Comparison of ENCODE assay signal across 8 mouse cellular contexts in genomic region chr6:119848696-119849347, GRCm38 (mm10). TPM values are rescaled to one million over a fixed set of nuclear protein-coding genes. Genes with fewer than 3 reads are reported as not detected.
DNase-seq lines count a peak whose midpoint lies in the region; ATAC-seq and TF ChIP-seq lines count a peak whose summit lies in the region.

No protein-coding gene starts in this region.

- peak overlapping the region; percentile 99 for H3K4me3 ChIP-seq in lung, embryonic 15.5 days
- peak overlapping the region; percentile 82 for H3K4me3 ChIP-seq in embryonic facial prominence, embryonic 13.5 days
- peak overlapping the region; percentile 80 for H3K4me3 ChIP-seq in limb, embryonic 11.5 days (ENCODE audit: low read depth, low read length)
- H3K4me3 ChIP-seq in olfactory bulb, adult 2 months (ENCODE audit: insufficient read depth, low read depth, low read length) = peak overlapping the region; percentile 72

- WGBS in lung, embryonic 15.5 days = 17% methylated on average over 13 of the region's 13 CpGs
- 24% methylated on average over 13 of the region's 13 CpGs for WGBS in embryonic facial prominence, embryonic 13.5 days
- 25% methylated on average over 13 of the region's 13 CpGs for WGBS in limb, embryonic 11.5 days
- 10% methylated on average over 13 of the region's 13 CpGs for WGBS in olfactory bulb, adult 2 months

- H3K9me3 ChIP-seq in lung, embryonic 15.5 days = no peaks in the 10 kb centered on the region
- H3K9me3 ChIP-seq in embryonic facial prominence, embryonic 13.5 days = no peaks in the 10 kb centered on the region
- no peaks in the 10 kb centered on the region for H3K9me3 ChIP-seq in limb, embryonic 11.5 days (ENCODE audit: control insufficient read depth, low read length)

- no peaks in the 10 kb centered on the region for H3K36me3 ChIP-seq in lung, embryonic 15.5 days
- no peaks in the 10 kb centered on the region for H3K36me3 ChIP-seq in embryonic facial prominence, embryonic 13.5 days
- H3K36me3 ChIP-seq in limb, embryonic 11.5 days (ENCODE audit: control insufficient read depth, insufficient read depth, low read length) = no peaks in the 10 kb centered on the region

- peak overlapping the region; percentile 97 for H3K27ac ChIP-seq in lung, embryonic 15.5 days
- peak overlapping the region; percentile 97 for H3K27ac ChIP-seq in embryonic facial prominence, embryonic 13.5 days
- peak overlapping the region; percentile 92 for H3K27ac ChIP-seq in limb, embryonic 11.5 days (replicated peaks; ENCODE audit: low read depth, low read length)
- no peak overlapping the region for H3K27ac ChIP-seq in olfactory bulb, adult 2 months (ENCODE audit: insufficient read depth, low read depth, low read length)

- no peaks in the 10 kb centered on the region for H3K27me3 ChIP-seq in lung, embryonic 15.5 days
- no peaks in the 10 kb centered on the region for H3K27me3 ChIP-seq in embryonic facial prominence, embryonic 13.5 days
- no peaks in the 10 kb centered on the region for H3K27me3 ChIP-seq in limb, embryonic 11.5 days (ENCODE audit: control insufficient read depth, insufficient read depth, low read length)

- peak overlapping the region; percentile 54 for H3K9ac ChIP-seq in lung, embryonic 15.5 days
- H3K9ac ChIP-seq in embryonic facial prominence, embryonic 13.5 days = peak overlapping the region; percentile 89
- H3K9ac ChIP-seq in limb, embryonic 11.5 days (ENCODE audit: low read length) = peak overlapping the region; percentile 88

- no peak; the same call in 1 of the 2 replicates for ATAC-seq in lung, embryonic 15.5 days (ENCODE audit: borderline replicate concordance, extremely low read depth, low FRiP score, low TSS enrichment)
- ATAC-seq in embryonic facial prominence, embryonic 13.5 days (ENCODE audit: insufficient number of reproducible peaks, insufficient read depth, low FRiP score, low TSS enrichment, low read depth) = peak; percentile 32
- ATAC-seq in limb, embryonic 11.5 days (ENCODE audit: insufficient number of reproducible peaks, low FRiP score, low TSS enrichment, low read depth) = no peak

- peak overlapping the region; percentile 77 for H3K4me2 ChIP-seq in lung, embryonic 15.5 days
- peak overlapping the region; percentile 68 for H3K4me2 ChIP-seq in embryonic facial prominence, embryonic 13.5 days
- H3K4me2 ChIP-seq in limb, embryonic 11.5 days (ENCODE audit: low read depth, severe bottlenecking) = peak overlapping the region; percentile 66

- no peak for TF ChIP-seq POLR2A in olfactory bulb, adult 2 months (IDR thresholded peaks at IDR 0.05; ENCODE audit: insufficient read depth, low read depth, low read length)

- no peak for DNase-seq in lung, postnatal 10 days
- no peak for DNase-seq in limb, embryonic 11.5 days (ENCODE audit: low spot score)
- DNase-seq in left cerebral cortex, adult 11 months (ENCODE audit: low spot score) = no peak
- DNase-seq in right cerebral cortex, postnatal 4 days = no peak
- no peak for DNase-seq in adrenal gland, postnatal 36 days

- H3K4me1 ChIP-seq in lung, embryonic 15.5 days = peaks cover 15% of the 10 kb centered on the region
- H3K4me1 ChIP-seq in embryonic facial prominence, embryonic 13.5 days = peaks cover 19% of the 10 kb centered on the region
- H3K4me1 ChIP-seq in limb, embryonic 11.5 days (ENCODE audit: control insufficient read depth, insufficient read depth, low read length) = no peaks in the 10 kb centered on the region; the same call in 1 of the 2 replicates
- no peaks in the 10 kb centered on the region for H3K4me1 ChIP-seq in olfactory bulb, adult 2 months (ENCODE audit: control insufficient read depth, insufficient read depth, low read length)

- no peak for TF ChIP-seq CTCF in olfactory bulb, adult 2 months (IDR thresholded peaks at IDR 0.05; ENCODE audit: insufficient read depth, low read depth, low read length)

RNA-seq across cellular contexts. Expression of gene Erc1, which starts 0.9 kb away (rescaled TPM):
- 18.1 and 19.6 TPM in 2 replicates for polyA plus RNA-seq in lung, embryonic 15.5 days (2015; fragmentation: Nextera tagmentation; extraction: Ambion mirVana)
- 27.6 and 27.8 TPM in 2 replicates for polyA plus RNA-seq in embryonic facial prominence, embryonic 13.5 days (2015; fragmentation: Nextera tagmentation; extraction: Ambion mirVana)
- polyA plus RNA-seq in limb, embryonic 11.5 days (2014; fragmentation: Nextera tagmentation; extraction: Ambion mirVana) = 32.5 and 35.4 TPM in 2 replicates
- not detected in 2 replicates for polyA plus RNA-seq in olfactory bulb, adult 2 months (2012; ENCODE audit: insufficient read depth, insufficient read length, low replicate concordance, missing spikeins)
- total RNA-seq in adrenal gland, postnatal 36 days (2021) = 10 to 100 TPM; 18.6 to 19.2 TPM

RNA-seq across cellular contexts. Expression of gene Rad52, which starts 53.7 kb away (rescaled TPM):
- 20.5 and 21.5 TPM in 2 replicates for polyA plus RNA-seq in lung, embryonic 15.5 days (2015; fragmentation: Nextera tagmentation; extraction: Ambion mirVana)
- polyA plus RNA-seq in embryonic facial prominence, embryonic 13.5 days (2015; fragmentation: Nextera tagmentation; extraction: Ambion mirVana) = 27.9 and 32.7 TPM in 2 replicates
- 24.2 and 30.3 TPM in 2 replicates for polyA plus RNA-seq in limb, embryonic 11.5 days (2014; fragmentation: Nextera tagmentation; extraction: Ambion mirVana)
- not detected in 2 replicates for polyA plus RNA-seq in olfactory bulb, adult 2 months (2012; ENCODE audit: insufficient read depth, insufficient read length, low replicate concordance, missing spikeins)
- 10 to 100 TPM; 12.8 to 19.8 TPM for total RNA-seq in adrenal gland, postnatal 36 days (2021)

Comparison
In these comparisons a context has a peak if more than half of its experiments do, and no peak if none do; other contexts are left out.
1. RNA of gene Rad52, which starts 53.7 kb away (polyA plus RNA-seq): 27.9 to 32.7 TPM in embryonic facial prominence, embryonic 13.5 days, 24.2 to 30.3 TPM in limb, embryonic 11.5 days and 20.5 to 21.5 TPM in lung, embryonic 15.5 days; not detected in olfactory bulb, adult 2 months; every median in the first group is over 10 times any median in the second.
2. Peak in every context shown above with its lines, with median percentiles within 50 percentile points of each other: H3K4me2 ChIP-seq, H3K4me3 ChIP-seq and H3K9ac ChIP-seq.